Mouse (Mus musculus) E14TG2a.4 (cell line): ENCODE measurements at regions not wholly inside any gene's neighbourhood (a gene's known extent, or its start where the extent isn't known, plus 50 kb on each side); places are given as distances from the start of the nearest gene placed in this dataset.

ENCODE experiments used
- CTCF ChIP-seq: conservative IDR thresholded peaks from 2 replicates; pipeline ENCODE4 v1.5.1; 2014; ENCODE audit warnings: low read length
- NANOG ChIP-seq: IDR thresholded peaks from 2 replicates; pipeline ENCODE4 v1.6.1; 2014; ENCODE audit warnings: borderline replicate concordance, low read length, mixed read lengths
- POU5F1 ChIP-seq: IDR thresholded peaks from 2 replicates; pipeline ENCODE4 v1.6.1; 2014; ENCODE audit warnings: low read length, borderline replicate concordance

DNA sequence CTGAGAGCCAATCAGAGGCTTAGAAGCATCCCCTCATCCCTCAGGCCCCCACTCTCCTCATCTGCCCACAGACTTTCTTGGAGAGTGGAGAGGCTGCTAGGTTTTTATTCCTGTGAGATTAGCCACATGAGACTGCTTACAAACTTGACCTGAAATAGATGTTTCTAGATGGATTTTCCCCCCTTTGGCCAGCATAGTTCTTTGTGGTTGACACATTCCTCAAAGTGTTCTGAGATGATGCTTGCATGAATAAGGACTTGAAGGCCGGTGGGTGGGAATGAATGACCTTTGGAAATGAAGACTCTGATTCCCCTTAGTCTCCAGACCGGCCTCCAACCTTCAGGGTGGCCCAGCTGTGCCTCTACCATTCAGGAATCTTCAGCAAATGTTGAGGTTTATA, 273.8 kb downstream of the Fam173b start:
- no peak for TF ChIP-seq CTCF
- no peak for TF ChIP-seq POU5F1
- TF ChIP-seq NANOG, result no peak
